Mouse (Mus musculus): ENCODE results near the gene Gm10663. TPM values are rescaled to one million over a fixed set of nuclear protein-coding genes. Genes with fewer than 3 reads are reported as not detected.

The Gm10663 gene
- polyA plus RNA-seq (2016; fragmentation: Nextera tagmentation; extraction: Ambion mirVana): not detected in 2 replicates

DNA sequence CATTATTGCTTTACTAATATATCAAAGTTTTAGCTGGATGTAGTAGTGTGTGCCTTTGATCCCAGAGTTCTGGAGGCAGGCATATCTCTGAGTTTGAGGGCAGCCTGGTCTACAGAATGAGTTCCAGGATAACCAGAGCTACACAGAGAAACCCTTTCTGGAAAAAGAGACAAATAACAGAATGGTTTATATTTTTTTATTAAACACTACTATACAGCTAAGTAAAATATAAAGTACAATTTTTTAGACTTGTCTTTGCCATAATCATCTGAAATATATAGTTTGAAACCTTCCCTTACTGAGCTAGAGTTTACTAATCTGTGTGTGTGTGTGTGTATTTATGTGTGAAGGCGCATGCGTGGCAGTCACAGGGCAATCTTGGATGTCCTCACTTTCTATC is at the start of gene Gm10663:
Gm10663 (plus strand) TSS at position 301 of the 400 bp plus-strand sequence.
- H3K36me3 ChIP-seq: no peaks in the 10 kb centered on the region
- no peaks in the 10 kb centered on the region for H3K27me3 ChIP-seq (ENCODE audit: low read depth, poor library complexity, severe bottlenecking)
- H3K27ac ChIP-seq: no peak within 1 kb of the TSS
- no peak within 1 kb of the TSS for H3K4me3 ChIP-seq
- H3K9me3 ChIP-seq (replicated peaks): no peaks in the 10 kb centered on the region
- DNase-seq (ENCODE audit: low spot score): no peak
- H3K4me1 ChIP-seq: no peaks in the 10 kb centered on the region
- 81% methylated on average over 2 of the region's 2 CpGs for WGBS

DNA sequence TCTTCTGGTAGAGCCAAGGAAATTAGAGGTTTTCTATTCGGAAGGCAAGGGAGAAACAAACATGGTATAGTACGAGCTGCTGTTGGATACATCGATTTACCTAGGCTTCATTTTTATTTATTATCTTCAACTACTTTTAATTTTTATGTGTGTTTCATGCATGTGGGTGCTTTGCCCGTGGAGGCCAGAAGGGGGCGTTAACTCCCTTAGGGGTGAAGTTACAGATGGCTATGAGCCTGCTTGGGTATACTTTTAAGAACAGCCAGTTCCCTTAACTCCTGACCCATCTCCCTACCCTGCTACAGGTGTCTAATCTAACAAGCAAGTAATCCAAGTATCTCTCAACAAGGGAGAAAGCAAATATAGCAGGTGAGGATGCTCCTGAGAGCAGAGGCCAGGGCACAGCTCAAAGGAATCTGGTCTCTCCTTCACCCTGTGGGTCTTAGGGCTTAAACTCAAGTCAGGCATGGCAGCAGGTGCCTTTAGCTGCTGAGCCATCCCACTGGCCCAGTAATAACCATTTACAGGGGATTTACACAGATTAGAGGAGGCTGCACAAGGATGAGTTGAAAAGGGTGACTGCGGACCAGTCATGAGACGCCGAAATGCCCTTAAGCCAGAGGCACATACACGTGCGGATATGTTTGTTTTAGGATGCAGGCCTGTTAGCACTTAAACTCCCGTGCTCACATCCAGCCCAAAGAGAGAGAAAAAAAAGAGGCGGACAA is 45.7 kb upstream of the Gm10663 start:
- H3K27me3 ChIP-seq (ENCODE audit: low read depth, poor library complexity, severe bottlenecking): no peaks in the 10 kb centered on the region
- H3K27ac ChIP-seq: no peak overlapping the region
- no peaks in the 10 kb centered on the region for H3K36me3 ChIP-seq
- no peaks in the 10 kb centered on the region for H3K9me3 ChIP-seq (replicated peaks)
- peaks cover 8% of the 10 kb centered on the region for H3K4me1 ChIP-seq
- WGBS: 83% methylated on average over 12 of the region's 12 CpGs
- H3K4me3 ChIP-seq: no peak overlapping the region
- DNase-seq (ENCODE audit: low spot score): no peak

DNA sequence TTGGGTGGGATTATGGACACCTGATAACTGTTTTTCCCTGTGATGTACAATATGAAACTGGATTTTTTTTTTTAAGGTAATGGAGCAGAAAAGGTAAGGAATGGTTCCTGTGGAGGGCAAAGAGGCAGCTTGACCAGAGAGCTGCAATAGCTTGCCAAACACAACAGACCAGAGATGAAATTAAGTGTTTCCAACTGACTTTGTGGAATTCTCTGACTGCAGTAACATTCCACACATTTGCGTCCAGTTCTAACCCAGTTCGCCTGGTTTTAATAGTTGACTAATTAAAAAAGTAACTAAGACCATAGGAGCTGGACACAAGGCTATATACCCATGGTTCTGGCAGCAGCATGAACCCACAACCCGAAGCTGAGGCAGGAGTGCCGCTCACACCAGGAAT is 45.1 kb upstream of the Gm10663 start:
- peaks cover 15% of the 10 kb centered on the region for H3K4me1 ChIP-seq
- no peak for DNase-seq (ENCODE audit: low spot score)
- WGBS: 76% methylated on average over 4 of the region's 4 CpGs

DNA sequence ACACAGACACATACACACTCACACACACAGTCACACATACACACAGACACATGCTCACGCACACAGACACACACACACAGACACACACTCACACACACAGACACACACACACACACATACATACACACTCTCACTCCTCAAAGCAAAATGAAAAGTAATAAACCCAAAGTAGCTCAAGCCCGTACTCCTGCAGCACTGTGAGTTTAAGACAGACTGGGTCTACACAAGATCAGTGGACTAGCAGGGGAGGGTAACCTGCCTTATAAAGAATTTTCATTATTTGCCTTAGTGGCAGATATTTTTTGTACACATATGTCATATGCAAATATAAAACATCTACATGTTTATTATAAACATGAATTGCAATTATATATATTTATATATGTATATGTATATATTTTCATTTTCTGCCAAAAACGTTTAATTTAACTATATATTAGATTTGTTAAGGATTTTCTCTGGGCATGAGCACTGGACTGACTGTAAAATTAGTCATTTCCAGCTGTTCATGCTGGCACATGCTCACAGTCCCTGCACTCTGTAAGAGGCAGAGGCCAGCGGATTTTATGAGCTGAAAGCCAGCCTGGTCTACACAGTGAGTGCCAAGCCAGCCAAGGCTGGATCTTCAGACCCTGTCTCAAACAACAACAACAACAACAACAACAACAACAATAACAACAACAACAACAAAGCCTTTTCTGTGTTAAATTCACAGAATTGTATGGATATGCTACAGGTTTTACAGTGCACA is 43.9 kb upstream of the Gm10663 start:
- Histone ChIP-seq H3K27me3 (ENCODE audit: low read depth, poor library complexity, severe bottlenecking) (no peaks in the 10 kb centered on the region), H3K36me3 (no peaks in the 10 kb centered on the region), H3K27ac (no peak overlapping the region), H3K4me3 (no peak overlapping the region), H3K4me1 (peaks cover 26% of the 10 kb centered on the region), H3K9me3 (replicated peaks) (no peaks in the 10 kb centered on the region)
- no peak for DNase-seq (ENCODE audit: low spot score)
- WGBS: 85% methylated on average over 4 of the region's 4 CpGs

More for the DNA sequence above, 45.1 kb upstream of the Gm10663 start:
- no peaks in the 10 kb centered on the region for H3K36me3 ChIP-seq
- no peak overlapping the region for H3K4me3 ChIP-seq
- H3K27ac ChIP-seq: no peak overlapping the region
- no peaks in the 10 kb centered on the region for H3K9me3 ChIP-seq (replicated peaks)
- H3K27me3 ChIP-seq (ENCODE audit: low read depth, poor library complexity, severe bottlenecking): no peaks in the 10 kb centered on the region

DNA sequence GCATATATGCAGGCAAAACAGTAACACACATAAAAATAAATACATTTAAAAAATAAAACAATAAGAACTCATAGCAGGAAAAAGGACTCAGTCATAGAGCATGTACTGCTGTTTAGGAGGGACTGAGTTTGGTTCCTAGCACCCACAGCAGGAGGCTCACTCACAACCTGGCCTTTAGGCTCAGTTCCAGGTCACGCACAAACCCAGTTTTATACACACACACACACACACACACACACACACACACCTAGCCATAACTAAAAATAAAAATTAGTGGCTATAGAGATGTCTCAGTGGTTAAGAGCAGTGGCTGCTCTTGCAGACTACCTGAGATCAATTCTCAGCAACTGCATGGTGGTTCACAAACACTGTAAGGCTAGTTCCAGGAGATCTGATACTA is 42.7 kb upstream of the Gm10663 start:
- DNase-seq (ENCODE audit: low spot score): no peak
- no peak overlapping the region for H3K4me3 ChIP-seq
- H3K36me3 ChIP-seq: no peaks in the 10 kb centered on the region
- H3K4me1 ChIP-seq: peaks cover 36% of the 10 kb centered on the region
- no peaks in the 10 kb centered on the region for H3K27me3 ChIP-seq (ENCODE audit: low read depth, poor library complexity, severe bottlenecking)
- no peaks in the 10 kb centered on the region for H3K9me3 ChIP-seq (replicated peaks)
- 100% methylated on average over 1 of the region's 1 CpGs for WGBS
- no peak overlapping the region for H3K27ac ChIP-seq

DNA sequence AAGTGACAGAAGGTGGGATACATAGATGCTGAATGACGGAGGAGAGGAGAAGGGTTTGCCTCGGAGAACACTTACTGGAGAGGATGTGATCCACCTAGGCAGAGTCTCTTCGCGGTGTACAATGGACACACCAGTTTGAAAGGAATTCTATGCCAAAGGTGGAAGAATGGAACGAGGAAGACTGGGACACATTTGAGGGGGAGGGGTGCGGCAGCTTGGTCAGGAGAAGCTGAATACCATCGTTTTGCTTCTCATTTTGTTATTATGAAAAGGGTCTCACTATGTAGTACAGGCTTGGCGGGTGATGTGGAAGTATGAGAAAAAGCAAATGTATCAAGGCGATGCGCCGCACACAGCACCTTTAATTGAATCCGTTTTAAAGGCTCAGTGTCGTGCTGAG is 41.8 kb upstream of the Gm10663 start:
- H3K4me3 ChIP-seq: no peak overlapping the region
- DNase-seq (ENCODE audit: low spot score): no peak
- H3K4me1 ChIP-seq: peaks cover 43% of the 10 kb centered on the region
- no peak overlapping the region for H3K27ac ChIP-seq
- 87% methylated on average over 13 of the region's 13 CpGs for WGBS
- no peaks in the 10 kb centered on the region for H3K27me3 ChIP-seq (ENCODE audit: low read depth, poor library complexity, severe bottlenecking)
- no peaks in the 10 kb centered on the region for H3K9me3 ChIP-seq (replicated peaks)
- H3K36me3 ChIP-seq: no peaks in the 10 kb centered on the region

DNA sequence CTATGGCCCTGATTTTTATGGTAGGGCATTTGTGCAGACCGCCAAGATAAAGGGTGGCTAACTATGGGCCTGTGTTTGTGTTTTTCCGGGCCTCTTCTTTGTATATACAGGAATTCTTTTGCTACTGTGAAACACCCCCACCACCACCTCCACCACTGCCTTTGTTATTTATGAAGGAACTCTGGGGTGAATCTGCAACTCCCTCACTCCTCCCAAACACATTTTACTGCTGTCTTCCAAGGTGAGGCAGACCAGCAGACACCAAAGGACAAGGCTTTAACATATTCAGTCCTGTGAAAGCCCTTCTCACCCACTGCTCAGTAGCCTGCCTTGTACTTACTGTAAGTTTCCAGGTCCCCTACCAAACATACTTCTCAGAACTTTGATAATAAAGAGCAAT is 40.7 kb upstream of the Gm10663 start:
- peak overlapping the region; percentile 50; the same call in 1 of the 2 replicates for H3K27ac ChIP-seq
- peaks cover 43% of the 10 kb centered on the region for H3K4me1 ChIP-seq
- no peak overlapping the region for H3K4me3 ChIP-seq
- 22% methylated on average over 2 of the region's 2 CpGs for WGBS
- no peaks in the 10 kb centered on the region for H3K9me3 ChIP-seq (replicated peaks)
- H3K36me3 ChIP-seq: no peaks in the 10 kb centered on the region
- H3K27me3 ChIP-seq (ENCODE audit: low read depth, poor library complexity, severe bottlenecking): no peaks in the 10 kb centered on the region
- no peak for DNase-seq (ENCODE audit: low spot score)

DNA sequence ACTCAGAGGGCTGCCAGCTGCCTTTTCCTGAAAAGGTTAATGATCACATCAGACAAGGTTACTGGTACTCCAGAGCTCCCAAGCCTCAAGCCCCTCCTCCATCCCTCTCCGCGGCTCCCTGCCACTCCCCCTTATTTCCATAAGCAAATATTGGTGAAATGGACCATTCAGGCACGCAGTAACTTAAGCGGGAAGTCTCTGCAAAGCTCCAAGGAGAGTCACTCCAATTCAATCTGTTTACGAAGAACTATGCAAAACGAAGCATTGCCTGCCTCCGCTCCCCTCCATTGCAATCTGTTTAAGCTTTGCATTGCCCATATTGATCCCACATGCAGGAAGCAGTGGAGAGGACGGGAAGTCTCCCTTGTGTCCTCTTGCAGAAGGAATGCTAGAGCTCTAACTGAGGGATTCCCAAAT is 37.7 kb upstream of the Gm10663 start, which contains the start of gene Apela:
Apela (minus strand) TSS at position 220 of the 417 bp plus-strand sequence.
- peak within 1 kb of the TSS; percentile 78 for H3K27ac ChIP-seq
- H3K4me1 ChIP-seq: peaks cover 43% of the 10 kb centered on the region
- peak within 1 kb of the TSS; percentile 51 for H3K4me3 ChIP-seq
- no peaks in the 10 kb centered on the region for H3K9me3 ChIP-seq (replicated peaks)
- H3K36me3 ChIP-seq: no peaks in the 10 kb centered on the region
- no peaks in the 10 kb centered on the region for H3K27me3 ChIP-seq (ENCODE audit: low read depth, poor library complexity, severe bottlenecking)
- WGBS: under 1% methylated on average over 8 of the region's 8 CpGs
- peak; percentile 65 for DNase-seq (ENCODE audit: low spot score)

DNA sequence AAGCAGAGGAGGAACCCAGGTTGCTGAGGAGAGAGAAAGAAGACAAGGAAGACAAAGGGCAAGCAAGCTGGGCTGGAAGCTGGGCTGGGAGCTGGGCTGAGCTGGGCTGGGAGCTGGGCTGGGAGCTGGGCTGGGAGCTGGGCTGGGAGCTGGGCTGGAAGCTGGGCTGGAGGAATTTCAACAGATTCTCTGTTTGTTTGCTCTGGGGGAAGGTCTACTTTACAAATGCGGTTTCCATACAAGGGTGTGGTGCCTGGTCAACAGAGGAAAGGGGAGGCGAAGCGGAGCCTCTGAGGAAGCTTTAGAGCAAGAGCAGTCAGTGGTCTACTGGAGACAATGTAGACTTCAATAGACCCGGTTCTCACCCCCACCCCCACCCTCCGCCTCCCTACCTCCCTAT is 28.3 kb upstream of the Gm10663 start:
- no peak for DNase-seq (ENCODE audit: low spot score)
- no peaks in the 10 kb centered on the region for H3K27me3 ChIP-seq (ENCODE audit: low read depth, poor library complexity, severe bottlenecking)
- peak overlapping the region; percentile 44; the same call in 1 of the 2 replicates for H3K27ac ChIP-seq
- H3K4me1 ChIP-seq: peaks cover 6% of the 10 kb centered on the region; the same call in 1 of the 2 replicates
- no peak overlapping the region for H3K4me3 ChIP-seq
- no peaks in the 10 kb centered on the region for H3K9me3 ChIP-seq (replicated peaks)
- whole genome bisulfite sequencing: 50% methylated on average over 5 of the region's 5 CpGs
- H3K36me3 ChIP-seq: no peaks in the 10 kb centered on the region

DNA sequence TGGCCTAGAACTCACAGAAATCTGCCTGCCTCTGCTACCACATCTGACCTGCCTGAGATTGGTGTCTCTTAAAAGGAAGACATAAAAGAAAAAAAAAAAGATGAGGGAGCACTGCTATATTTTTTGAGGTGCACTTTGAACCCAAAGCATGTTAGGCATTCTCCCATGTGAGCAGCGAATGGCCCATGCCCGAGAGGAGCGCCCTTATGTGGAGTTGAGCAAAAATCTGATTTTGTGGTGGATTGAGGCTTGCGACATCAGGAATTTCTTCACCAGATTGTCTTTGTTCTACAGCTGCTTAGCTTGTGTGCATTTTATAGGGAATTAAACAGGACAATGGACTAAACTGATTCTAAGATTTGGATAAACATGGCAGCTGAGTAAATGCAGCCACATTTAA is 27.6 kb upstream of the Gm10663 start:
- Histone ChIP-seq H3K27me3 (ENCODE audit: low read depth, poor library complexity, severe bottlenecking) (no peaks in the 10 kb centered on the region), H3K4me1 (peaks cover 6% of the 10 kb centered on the region; the same call in 1 of the 2 replicates), H3K36me3 (no peaks in the 10 kb centered on the region), H3K4me3 (no peak overlapping the region), H3K9me3 (replicated peaks) (no peaks in the 10 kb centered on the region), H3K27ac (no peak overlapping the region)
- 92% methylated on average over 4 of the region's 4 CpGs for WGBS
- DNase-seq (ENCODE audit: low spot score): no peak

DNA sequence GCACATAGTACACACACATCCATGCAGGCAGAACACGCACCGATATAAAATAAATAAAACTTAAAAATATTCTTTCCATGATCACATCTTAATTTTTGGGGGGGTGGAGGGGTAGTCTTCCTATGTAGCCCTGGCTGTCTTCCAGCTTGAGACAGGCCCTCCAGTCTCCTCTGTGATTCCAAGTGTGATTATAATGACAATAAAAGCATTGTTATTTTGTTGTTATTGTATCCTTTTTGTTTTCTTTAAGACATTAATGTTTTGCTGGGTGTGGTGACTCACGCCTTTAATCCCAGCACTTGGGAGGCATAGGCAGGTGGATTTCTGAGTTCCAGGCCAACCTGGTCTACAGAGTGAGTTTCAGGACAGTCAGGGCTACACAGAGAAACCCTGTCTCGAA is 27.0 kb upstream of the Gm10663 start:
- Histone ChIP-seq H3K4me3 (no peak overlapping the region), H3K27ac (no peak overlapping the region), H3K9me3 (replicated peaks) (no peaks in the 10 kb centered on the region), H3K36me3 (no peaks in the 10 kb centered on the region), H3K27me3 (ENCODE audit: low read depth, poor library complexity, severe bottlenecking) (no peaks in the 10 kb centered on the region), H3K4me1 (peaks cover 9% of the 10 kb centered on the region; the same call in 1 of the 2 replicates)
- no peak for DNase-seq (ENCODE audit: low spot score)
- WGBS: 88% methylated on average over 4 of the region's 4 CpGs

DNA sequence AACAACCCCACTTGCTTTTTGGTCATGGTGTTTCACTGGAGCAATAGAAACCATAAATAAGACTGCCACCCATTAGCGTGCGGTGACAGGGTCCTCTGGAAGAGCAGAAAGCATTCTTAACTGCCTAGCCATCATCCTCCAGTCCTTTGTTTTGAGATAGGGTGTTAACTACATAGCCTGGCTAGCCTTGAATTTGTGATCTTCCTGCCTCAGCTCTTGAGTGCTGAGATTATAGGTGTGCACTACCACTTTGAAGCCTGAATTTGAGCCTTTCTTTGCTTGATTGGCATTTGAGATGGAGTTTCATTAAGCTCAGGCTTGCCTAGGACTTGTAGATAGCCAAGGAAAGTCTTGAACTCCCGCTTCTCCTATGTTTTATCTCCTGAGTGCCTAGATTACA is 21.3 kb upstream of the Gm10663 start:
- peaks cover 25% of the 10 kb centered on the region for H3K4me1 ChIP-seq
- no peak overlapping the region for H3K4me3 ChIP-seq
- no peaks in the 10 kb centered on the region for H3K9me3 ChIP-seq (replicated peaks)
- peak overlapping the region; percentile 85 for H3K27ac ChIP-seq
- no peaks in the 10 kb centered on the region for H3K27me3 ChIP-seq (ENCODE audit: low read depth, poor library complexity, severe bottlenecking)
- 46% methylated on average over 3 of the region's 3 CpGs for WGBS
- DNase-seq (ENCODE audit: low spot score): no peak
- no peaks in the 10 kb centered on the region for H3K36me3 ChIP-seq

DNA sequence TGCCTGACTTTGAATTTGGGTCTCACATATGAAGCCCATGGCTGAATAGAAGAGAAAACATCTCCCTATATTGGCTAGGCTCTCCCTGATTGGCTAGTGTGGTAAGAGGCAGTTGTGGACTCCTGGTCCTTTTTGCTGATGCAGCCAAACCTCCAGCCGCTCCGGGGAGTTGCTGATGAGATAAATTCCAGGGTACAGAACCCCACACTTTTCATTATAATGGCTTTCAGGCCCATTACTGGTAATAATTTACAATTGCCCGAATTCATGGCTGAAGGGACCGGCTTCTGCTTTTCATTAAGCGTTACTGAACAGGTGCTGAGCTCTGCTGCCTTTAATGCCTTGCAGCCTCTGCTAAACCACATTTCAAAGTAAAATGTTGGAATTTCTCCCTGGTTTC is 20.9 kb upstream of the Gm10663 start:
- H3K4me3 ChIP-seq: no peak overlapping the region
- H3K9me3 ChIP-seq (replicated peaks): no peaks in the 10 kb centered on the region
- WGBS: 15% methylated on average over 5 of the region's 5 CpGs
- peaks cover 25% of the 10 kb centered on the region for H3K4me1 ChIP-seq
- H3K36me3 ChIP-seq: no peaks in the 10 kb centered on the region
- peak; percentile 65 for DNase-seq (ENCODE audit: low spot score)
- H3K27me3 ChIP-seq (ENCODE audit: low read depth, poor library complexity, severe bottlenecking): no peaks in the 10 kb centered on the region
- peak overlapping the region; percentile 85 for H3K27ac ChIP-seq

Measured in limb, embryonic 10.5 days (tissue).